Mouse (Mus musculus) natural killer cell, adult 2 months (primary cell): ENCODE data around the gene Chst13.
A peak's percentile ranks its signal among the peaks of the same experiment; 100 is the strongest.

ENCODE experiments used
- DNase-seq, 2 experiments: peaks; one replicate each; pipeline ENCODE4 v3.0.0; 2022; ENCODE audit warnings: low spot score in 2 of 2

Gene Chst13

DNA sequence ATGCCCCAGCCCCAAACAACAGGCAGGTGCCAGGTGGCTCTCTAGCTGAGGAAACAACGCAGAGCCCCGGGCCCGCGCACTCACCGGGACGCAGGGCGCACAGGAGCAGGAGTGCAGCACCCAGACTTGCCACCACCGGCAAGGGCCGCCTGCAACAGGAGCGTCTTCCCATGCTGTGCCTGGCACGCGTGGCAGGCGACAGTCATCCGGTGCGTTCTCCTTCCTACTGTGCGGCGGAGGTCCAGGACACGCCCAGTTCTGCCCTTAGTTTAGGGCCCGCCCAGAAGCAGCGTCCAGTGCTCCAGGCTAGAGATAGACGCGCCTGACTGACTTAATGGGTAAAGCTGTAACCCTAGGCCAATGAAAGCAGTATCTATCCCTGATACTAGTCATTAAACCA lies at the start of gene Chst13:
Gene Chst13, minus strand, starts transcription at position 195 of the 400 bp plus-strand sequence.
- DNase-seq = no peak

DNA sequence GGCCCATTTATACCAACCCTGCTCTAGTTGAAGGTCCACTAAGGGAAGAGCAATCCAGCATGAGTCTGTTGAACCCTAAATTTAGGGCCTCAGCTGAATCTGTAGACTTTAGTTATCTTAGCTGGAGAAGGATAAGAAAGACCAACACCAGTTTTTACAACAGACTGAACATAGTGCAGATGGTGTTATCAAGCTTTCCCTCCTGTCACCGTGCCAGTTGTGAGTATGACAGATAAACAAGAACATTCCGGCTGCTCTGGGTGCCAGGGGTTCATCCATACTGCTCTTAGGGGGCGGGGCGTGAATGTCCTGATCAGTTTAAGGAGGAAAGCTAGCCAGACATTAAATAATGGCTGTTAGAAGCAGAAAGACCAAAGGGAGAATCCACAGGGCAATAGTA lies 49.7 kb upstream of the Chst13 start:
- DNase-seq = no peak

DNA sequence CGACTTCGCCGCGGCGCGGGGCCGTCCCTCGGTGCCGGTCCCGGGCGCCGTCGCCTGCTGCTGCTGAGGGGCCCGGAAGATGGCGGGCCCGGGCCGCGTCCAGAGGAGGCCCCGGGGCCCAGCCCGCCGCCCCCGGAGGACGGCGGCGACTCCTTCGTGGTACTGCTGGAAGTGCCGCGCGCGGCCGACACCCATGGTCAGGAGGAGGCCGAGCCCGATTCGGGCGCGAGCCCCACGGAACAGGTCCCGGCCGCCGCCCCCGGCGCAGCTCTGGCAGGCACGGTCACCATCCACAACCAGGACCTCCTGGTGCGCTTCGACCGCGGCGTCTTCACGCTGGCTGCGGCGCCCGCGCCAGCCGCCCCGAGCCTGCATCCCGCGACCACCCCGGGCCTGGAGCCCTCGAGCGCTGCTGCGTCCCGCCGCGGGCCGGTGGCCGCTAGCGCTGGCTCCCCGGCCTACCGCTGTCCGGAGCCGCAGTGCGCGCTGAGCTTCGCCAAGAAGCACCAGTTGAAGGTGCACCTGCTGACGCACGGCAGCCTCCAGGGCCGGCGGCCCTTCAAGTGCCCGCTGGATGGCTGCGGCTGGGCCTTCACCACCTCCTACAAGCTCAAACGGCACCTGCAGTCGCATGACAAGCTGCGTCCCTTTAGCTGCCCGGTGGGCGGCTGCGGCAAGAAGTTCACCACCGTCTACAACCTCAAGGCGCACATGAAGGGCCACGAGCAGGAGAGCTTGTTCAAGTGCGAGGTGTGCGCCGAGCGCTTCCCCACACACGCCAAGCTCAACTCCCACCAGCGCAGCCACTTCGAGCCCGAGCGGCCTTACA lies 45.0 kb upstream of the Chst13 start:
- peak; percentile 27 to 30 for DNase-seq

DNA sequence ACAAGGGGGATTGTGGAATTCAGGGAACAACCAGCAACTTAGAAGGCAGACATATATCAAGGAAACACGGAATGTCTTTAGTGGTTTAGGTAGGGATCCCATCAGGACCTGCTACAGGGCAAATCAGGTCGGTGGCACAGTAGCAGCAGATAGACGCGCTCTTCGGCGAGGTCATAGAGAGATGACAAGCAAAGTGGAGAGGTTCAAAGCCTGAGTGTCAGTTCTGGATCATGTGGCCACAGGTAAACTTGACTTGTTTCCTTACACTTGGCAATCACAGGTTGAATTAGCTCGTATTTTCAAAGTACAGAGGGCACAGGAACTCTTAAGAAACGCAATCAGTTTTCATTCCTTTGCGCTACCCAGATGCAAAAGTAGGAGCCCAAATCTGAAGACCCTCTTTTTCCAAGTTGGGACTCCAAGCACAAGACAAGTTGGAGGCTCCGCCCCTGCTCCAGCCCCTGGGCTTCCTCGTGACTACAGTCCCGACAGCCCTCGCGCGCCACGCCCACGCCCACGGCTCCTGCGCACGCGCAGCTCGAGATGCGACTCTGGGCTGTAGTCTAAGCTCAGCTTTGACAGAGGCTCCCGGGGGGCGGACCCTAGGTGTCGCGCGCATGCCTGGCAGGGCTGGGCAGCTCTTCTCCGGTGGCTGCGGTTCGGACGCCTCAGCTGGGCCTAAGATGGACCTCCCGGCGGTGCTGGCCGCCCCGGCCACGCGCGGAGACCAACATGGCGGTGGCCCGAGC lies 44.2 kb upstream of the Chst13 start, which contains the start of gene Zxdc:
Gene Zxdc, plus strand, starts transcription at position 517 of the 749 bp plus-strand sequence.
- peak; percentile 92 to 95 for DNase-seq

DNA sequence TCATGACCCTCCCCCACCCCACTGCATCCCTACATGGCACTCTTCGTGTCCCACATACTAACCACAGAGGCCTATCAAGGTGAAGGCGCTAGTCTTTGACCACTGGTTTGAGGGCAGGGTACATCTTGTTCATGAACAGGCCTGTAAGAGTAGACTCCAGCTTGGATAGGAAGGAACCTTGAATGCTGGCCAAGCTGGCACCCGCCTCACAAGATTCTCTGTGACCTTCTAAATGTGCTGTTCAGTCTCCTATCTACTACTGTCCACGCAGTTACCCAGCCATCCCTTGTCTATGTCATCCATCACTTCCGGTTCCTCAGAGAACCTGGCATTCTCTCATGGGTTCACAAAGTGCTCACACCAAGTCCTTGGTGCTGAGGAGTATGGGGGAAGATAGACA lies 38.3 kb upstream of the Chst13 start:
- no peak for DNase-seq

DNA sequence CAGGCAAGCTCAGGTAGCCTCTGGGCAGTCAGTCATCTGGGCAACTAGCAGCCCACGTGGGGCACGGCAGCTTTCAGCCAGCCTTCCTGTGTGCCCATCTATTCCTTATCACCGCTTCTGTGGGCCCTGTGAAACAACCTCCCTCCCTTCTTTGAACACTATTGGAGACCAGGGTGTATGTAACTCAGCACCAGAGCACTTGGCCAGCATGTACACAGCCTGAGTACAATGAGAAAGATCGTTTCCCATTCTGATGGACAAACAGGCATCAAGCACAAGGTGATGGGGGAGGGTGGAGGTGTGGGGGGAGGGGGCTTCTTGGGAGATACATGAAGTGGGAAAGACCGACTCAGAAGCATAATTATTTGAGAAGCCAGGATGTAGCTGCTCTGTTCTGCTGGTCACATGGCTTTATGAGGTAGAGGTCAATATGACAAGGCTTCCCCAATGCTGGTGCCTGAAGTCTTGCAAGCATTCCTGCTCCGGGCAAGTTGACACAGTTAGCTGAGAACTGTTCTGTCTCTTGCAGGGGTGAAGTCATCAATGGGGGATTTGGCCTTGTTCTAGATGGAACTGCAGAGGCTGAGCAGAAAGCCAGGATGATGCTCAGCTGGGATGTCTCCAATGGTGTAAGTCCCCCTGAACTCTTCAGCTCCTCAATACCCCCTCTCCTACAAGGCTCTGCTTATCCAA lies 36.1 kb upstream of the Chst13 start:
- no peak for DNase-seq

DNA sequence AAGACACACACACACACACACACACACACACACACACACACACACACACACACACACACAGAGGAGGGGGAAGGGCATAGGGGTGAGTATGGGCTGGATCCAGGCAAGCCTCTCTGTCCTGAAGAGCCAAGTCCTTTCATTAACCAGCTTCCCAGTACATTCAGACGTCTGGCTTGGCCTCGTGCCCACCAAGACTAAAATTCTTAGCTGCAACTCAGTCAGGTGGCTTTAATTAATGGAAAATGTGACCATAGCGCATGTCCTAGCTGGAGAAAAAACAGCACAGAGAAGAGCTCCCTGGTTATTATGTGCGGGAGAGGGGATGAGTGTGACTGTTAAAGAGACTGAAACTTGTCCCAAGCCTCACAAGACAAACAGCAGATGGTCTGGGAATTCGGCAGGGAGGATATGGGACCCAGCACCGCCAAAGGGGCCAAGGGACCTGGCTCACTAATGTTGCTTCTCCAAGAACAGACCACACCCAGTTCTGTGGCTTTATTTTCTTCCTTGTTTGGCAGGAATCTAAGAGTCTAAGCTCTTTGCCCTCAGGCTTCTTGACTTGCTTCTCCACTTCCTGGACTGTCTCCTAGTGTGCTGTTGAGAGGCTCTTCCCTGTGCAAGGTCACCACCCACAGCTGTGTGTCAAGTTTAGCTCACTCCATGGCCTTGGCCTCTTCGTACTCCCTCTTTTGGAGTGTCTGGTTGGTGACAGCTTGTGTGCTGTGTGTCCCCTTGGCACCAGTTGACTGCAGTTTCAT lies 35.2 kb upstream of the Chst13 start:
- DNase-seq = no peak

DNA sequence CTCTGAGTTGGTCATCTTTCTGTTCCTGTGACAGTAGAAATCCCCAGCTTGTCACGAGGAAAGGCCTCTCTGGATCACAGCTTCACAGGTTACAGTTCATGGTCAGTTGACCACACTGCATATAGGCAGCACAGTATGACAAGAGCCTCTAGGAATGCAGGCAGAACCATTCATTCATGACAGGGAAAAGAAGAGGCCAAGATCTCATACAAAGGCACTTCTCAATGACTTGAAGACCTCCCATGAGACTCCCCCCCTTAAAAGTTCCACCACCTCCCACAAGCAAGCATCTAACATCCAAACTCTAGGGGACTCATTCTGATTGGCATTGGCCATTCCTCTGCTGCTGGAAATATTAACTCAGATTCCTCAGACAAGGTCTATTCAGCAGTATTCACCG lies 34.5 kb upstream of the Chst13 start:
- no peak for DNase-seq

DNA sequence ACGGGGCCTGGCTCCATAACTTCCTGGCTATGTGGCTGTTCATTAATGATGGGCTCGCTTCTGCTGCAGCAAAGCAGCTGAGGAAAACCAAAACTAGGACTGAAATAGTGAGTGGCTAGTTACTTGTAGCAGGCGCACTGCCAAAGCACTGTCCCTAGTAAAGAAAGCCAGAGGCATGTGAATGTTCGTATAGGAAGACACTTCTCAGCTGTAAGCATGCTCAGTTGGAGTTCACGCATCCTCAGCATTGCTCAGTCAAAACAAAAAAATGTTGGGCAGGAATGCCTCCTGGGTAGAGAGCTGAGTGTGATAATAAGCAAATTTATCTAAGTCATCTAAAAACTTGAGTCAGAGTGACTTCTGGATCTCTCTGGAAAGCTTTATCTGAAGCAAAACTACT lies 33.2 kb upstream of the Chst13 start:
- no peak for DNase-seq

DNA sequence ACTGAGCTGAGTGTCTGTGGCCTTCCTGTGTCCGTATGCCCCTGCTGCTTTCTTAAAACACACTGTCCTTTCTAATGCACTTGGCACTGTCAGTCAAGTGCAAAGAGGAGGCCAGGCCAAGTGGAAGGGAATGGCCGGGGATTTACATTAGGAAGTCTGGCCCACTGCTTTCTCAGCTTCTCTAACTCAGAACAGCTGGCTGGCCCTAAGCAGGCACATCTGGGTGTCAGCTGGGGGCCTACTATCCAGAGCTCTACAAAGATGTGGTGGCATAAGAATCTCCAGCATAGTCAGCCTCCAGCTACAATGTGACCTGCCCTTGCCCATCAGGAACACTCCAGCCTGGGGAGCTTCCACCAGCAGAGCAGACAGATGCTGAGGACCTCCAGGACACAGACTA lies 25.0 kb upstream of the Chst13 start:
- DNase-seq = no peak

DNA sequence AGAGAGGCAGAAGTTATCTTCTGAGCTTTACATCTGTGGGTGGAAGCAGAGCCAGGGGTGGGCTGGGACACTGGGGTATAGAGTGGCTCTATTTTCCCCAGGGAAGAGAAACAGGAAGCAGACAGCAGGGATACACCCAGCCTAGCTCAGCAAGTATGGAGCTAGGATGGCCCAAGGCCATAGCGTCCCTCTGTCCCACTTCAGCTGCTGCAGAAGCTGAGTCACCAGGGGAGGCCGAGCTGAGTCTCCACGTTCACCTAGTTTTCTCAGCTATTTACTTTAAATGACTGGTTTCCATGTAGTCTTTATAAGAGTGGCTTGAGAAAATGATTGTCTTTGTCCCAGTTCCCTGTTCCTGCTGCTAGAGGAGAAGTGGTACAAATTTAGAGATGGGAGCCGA lies 23.5 kb upstream of the Chst13 start:
- DNase-seq = no peak

DNA sequence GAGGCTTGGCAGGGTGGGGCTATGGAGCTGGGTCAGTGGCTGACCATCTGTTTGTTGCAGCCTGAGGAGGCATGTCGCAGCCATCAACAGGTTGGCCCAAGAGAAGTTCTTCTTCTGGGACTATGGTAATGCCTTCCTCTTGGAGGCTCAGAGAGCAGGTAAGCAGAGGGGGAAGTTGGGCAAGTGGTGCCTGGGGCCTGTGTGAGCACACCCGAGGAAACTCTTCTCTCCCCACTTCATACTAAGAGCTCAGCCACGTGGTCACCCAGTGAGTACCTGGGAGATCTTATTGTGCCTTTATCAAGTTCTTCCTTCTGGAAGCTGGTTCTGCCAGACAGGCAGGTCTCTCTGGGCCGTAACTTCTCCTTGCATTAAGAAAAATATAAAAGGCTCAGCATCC lies 22.2 kb upstream of the Chst13 start:
- no peak for DNase-seq

DNA sequence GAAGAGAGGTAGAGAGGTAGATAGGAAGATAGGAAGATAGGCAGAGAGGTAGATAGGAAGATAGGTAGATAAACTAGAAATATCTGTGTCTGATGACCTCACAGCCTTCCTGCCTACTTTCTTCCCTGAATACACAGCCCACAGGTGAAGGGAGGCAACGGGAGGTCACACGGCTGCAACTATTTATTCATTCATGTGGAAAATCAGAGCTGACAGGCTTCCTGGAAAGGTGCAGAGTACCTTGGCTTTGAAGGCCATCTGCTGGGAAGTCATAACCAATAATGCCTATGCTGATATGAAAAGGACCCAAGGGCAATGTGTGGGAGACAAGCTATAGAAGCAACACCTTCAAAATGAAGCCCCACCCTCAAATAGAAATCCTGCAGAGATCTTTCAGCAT lies 17.4 kb upstream of the Chst13 start:
- DNase-seq = no peak

DNA sequence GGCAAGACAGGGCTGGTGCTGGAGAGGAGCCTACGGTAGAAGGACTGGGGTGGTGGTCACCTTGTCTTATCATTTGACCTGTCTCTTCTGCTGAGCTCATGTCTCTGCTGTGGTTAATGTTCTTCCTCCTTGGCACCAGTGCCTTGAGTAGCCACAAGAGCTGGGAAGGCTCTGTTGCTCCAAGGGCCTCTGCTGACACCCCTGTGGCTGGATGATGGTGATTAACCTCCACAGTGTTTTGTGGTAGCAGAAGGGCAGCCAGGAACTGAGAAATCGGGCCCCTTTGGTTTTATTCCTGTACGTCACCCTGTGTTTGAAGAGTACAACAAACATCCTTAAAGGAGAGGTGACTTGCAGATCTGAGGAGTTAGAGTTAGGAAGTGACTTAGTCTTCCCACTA lies 9.3 kb upstream of the Chst13 start:
- no peak for DNase-seq

DNA sequence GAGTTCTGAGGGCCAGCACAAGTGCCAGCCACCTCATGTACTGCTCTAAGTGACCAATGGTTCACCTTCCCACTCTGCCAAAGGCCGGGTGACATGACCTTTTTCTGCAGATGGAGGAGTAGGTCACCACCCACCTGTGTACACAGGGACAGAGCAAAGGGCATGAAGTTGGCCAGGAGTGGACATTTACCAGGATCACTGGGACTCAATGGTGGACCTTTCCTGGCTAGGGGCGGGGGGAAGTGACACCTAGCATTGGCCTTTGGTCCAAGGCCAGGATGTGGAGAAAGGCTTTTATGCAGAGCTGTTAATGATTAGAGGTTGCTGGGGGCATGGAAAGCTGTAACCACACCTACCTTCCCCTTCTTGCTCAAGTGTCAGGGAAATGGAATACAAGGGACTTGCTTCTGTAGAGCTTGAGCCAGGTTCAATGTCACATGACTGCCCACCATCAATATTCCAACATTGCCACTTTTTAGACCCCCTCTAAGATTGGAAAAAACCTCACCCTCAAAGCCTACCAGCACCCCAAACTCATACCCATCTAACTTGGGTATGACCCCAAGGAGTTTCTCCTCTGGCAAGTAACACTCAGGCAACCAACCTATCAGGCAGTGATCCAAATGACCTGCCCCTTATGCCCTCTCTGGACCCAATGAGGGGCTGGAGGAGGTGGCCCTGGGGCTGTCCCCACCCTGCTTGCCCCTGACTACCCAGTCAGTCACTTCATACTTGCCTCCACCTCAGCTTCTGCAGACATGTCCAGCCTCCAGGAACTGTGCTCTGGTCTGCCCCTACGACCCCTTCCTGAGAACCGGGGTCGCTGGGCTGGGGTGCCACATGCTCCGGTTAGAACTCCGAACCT lies 7.8 kb upstream of the Chst13 start, which contains the start of gene Uroc1:
Gene Uroc1, plus strand, starts transcription at position 724 of the 865 bp plus-strand sequence.
- DNase-seq = no peak

DNA sequence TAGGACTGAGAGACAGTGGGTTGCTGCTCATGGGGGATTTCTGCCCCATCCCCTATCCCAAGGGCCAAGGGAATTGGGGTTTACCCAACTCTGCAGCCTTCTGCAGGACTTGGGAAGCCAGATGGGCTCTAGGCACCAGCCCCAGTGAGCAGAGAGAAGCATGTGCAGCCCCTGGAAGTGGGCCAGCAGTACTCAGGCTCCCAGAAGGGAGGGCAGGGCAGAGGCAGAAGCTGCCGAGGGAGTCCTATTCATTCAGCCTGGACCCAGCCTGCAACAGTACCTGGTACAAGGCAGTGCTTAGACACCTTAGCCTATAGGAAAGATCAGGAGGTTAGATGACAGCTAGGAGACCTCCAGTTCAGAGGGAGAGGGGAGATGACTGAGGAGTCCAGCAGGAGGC lies 5.0 kb upstream of the Chst13 start:
- DNase-seq = no peak

DNA sequence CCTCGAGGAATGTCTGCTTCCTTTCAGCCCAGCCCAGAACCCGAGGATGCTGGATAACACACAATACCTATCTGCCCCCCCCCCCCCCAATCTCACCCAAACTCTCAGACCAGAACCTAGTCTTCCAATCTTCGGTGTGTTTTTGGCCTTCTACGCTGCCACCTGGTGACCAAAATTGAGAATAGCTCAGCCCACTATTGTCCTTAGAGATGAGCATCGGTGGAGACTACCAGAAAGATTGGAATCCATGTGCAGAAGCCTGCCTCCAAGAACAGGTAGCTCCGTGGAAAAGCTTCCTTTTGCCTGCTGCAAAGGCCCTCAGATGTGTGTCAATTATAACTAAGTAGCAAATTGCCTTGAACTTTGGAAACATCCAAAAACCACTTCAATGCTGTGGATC lies 2.7 kb upstream of the Chst13 start:
- DNase-seq = no peak

DNA sequence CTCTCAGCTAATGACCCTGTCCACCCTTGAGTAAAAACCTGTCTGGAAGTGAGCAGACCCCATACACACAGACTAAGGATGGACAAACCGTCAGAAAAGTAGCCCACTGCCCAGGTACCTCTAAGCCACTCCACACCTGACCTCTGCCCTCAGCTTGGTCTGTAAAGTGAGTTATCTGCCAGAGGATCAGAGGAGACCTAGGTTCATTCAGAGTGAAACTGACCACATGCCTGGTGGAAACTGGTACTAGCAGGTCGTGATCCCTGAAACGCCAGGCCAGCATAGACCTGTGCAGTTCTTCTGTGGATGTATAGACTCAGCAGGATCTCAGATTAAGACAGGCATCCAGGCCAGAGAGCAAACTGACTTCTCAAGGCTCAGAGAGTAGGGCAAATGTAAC lies 522 bp downstream of the Chst13 start:
- no peak for DNase-seq

DNA sequence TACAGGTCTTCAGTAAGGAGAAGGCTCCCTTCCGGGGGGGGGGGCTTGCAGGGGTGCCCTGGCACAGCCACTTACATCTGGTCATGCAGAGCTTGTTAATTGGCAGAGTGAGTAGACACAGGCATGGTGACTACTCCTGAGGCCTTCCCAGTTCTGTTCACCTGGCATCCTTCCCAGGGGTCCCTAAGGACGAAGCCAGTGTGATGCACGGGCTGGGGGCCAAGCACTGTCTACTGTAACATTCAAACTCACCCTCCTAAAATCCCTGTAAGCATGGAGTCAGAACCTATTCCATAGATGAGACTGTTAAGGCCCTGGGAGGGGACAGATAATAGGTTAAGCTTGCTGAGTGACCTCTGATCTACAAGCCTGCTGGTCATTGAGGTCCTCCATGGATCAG lies 959 bp downstream of the Chst13 start:
- DNase-seq = no peak

DNA sequence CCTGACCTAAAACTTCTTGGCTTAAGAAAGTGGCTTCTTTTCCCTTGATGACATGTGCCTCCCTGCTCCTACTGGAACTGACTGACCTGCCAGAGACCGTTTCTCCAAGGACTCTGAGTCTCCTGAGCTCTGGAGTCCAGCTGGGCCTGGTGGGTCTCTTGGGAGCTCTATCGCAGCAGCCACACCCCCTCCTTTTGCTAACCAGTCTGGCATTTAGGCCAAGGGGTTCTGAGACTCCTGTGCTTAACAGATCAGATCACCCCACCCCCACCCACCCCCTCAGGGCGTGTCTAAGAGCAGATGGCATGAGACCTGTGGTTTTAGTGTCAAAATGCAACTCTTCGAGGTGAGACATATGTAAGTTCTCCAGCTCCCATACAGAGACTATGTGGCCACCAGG lies 3.2 kb downstream of the Chst13 start:
- DNase-seq = no peak

DNA sequence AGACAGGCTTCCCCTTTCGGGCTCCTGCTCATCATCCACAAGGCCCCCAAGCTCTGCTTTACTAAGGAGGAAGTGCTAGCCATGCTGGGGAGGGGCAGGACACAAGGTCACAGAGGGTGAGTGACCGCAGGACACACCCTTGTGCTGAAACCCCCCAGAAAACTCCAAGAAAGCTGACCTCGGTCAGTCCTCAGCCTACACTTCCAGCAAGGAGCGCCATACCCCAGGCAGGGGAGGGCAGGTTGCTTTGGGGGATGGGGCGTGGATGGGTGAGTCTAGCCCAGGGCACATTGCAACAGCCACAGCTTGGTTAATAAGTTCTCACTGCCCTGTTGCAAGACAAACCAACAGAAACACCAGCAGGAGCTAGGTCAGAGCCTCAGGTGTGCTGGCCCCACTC lies 4.6 kb downstream of the Chst13 start:
- peak in 1 of 2 experiments; percentile 4 for DNase-seq
